Mouse (Mus musculus) cerebellum, adult 2 months (tissue): ENCODE data around the gene Synpo2. TPM values are rescaled to one million over a fixed set of nuclear protein-coding genes. Genes with fewer than 3 reads are reported as not detected.

Experiments
- DNase-seq, 2 experiments: peaks; one replicate each; pipeline ENCODE4 v3.0.0; 2021
- H3K27ac ChIP-seq: fragments of 200-500 bp; 2 replicates; pipeline ENCODE4 v1.5.1; 2012; ENCODE audit warnings: low read length, control low read depth, inconsistent platforms; ENCODE audit not compliant: insufficient read depth
- H3K27me3 ChIP-seq: fragments of 200-500 bp; 2 replicates; pipeline ENCODE4 v1.6.1; 2012; ENCODE audit warnings: inconsistent platforms, mild to moderate bottlenecking, low read length, moderate library complexity; ENCODE audit not compliant: control insufficient read depth, insufficient read depth
- H3K4me1 ChIP-seq: fragments of 200-500 bp; 2 replicates; pipeline ENCODE4 v1.6.1; 2011; ENCODE audit warnings: low read length; ENCODE audit not compliant: control insufficient read depth, insufficient read depth
- H3K4me3 ChIP-seq: fragments of 200-500 bp; replicated peaks from 2 replicates; pipeline ENCODE3; 2011; ENCODE audit warnings: mild to moderate bottlenecking, low read depth, low read length, control low read depth; ENCODE audit not compliant: insufficient read depth
- CTCF ChIP-seq: fragments of 200-500 bp; IDR thresholded peaks from 2 replicates; pipeline ENCODE4 v1.5.1; 2011; ENCODE audit warnings: low read depth, mild to moderate bottlenecking, control low read depth, low read length, moderate library complexity, borderline replicate concordance; ENCODE audit not compliant: insufficient read depth
- POLR2A ChIP-seq: fragments of 200-500 bp; IDR thresholded peaks from 2 replicates; pipeline ENCODE4 v1.6.1; 2011; ENCODE audit warnings: low read length, control low read depth, borderline replicate concordance; ENCODE audit not compliant: insufficient read depth
- WGBS: fragments of 180-500 bp; shearing (Covaris S2); methylation state at CpG from one replicate; pipeline ENCODE4 v1.1.7; 2018; 5-methylcytosine and 5-hydroxymethylcytosine counted together
- polyA plus RNA-seq: library from polyadenylated mRNA; depleted of rRNA; stranded (reverse); fragments of >200 nt; gene quantifications from 2 replicates; pipeline ENCODE4 v1.2.3, GENCODE M21; 2012

The Synpo2 gene
- polyA plus RNA-seq, 1 experiment = 2.9 TPM

GRCm38 (mm10) chr3:123258709-123259108 lies 22.8 kb upstream of the Synpo2 start:
- no peaks in the 10 kb centered on the region for H3K27me3 ChIP-seq
- TF ChIP-seq POLR2A (no peak), CTCF (no peak)
- 39% methylated on average over 4 of the region's 4 CpGs for WGBS
- no peak for DNase-seq
- H3K4me3 ChIP-seq = no peak overlapping the region
- H3K27ac ChIP-seq = no peak overlapping the region
- no peaks in the 10 kb centered on the region for H3K4me1 ChIP-seq

- WGBS = 78% methylated on average over 11 of the region's 11 CpGs
- Histone ChIP-seq H3K4me3 (no peak overlapping the region), H3K4me1 (no peaks in the 10 kb centered on the region), H3K27me3 (no peaks in the 10 kb centered on the region), H3K27ac (no peak overlapping the region)
- DNase-seq = no peak
- TF ChIP-seq POLR2A (no peak), CTCF (no peak)
Measured at GRCm38 (mm10) chr3:123256181-123257101, 20.5 kb upstream of the Synpo2 start.

DNA sequence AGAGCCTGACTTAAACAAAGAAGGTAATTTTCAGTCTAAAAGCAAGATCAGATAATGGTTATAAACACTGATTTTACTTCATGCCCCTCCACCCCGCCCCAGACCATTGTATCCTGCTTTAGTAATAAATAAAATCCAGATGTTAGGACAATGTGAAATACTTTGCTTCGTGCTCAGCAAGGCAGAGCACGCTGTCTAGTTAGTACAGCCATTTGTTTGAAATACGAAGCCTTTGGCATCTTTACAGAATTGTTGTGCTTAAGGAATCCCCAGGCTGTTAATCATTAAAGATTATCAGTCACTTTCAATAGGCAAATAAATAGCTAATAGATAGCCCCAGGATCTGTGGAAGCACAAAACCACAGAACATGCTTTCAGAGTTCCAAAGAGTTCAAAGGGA lies 9.7 kb upstream of the Synpo2 start:
- Histone ChIP-seq H3K4me3 (no peak overlapping the region), H3K4me1 (no peaks in the 10 kb centered on the region), H3K27ac (no peak overlapping the region), H3K27me3 (no peaks in the 10 kb centered on the region)
- TF ChIP-seq POLR2A = no peak
- TF ChIP-seq CTCF = no peak
- no peak for DNase-seq
- WGBS = 65% methylated on average over 4 of the region's 4 CpGs

GRCm38 (mm10) chr3:123244376-123244775 lies 8.4 kb upstream of the Synpo2 start:
- TF ChIP-seq CTCF (no peak), POLR2A (no peak)
- no peak overlapping the region for H3K4me3 ChIP-seq
- H3K27me3 ChIP-seq = no peaks in the 10 kb centered on the region
- no peak overlapping the region for H3K27ac ChIP-seq
- WGBS = 47% methylated on average over 5 of the region's 5 CpGs
- DNase-seq = no peak
- H3K4me1 ChIP-seq = no peaks in the 10 kb centered on the region

DNA sequence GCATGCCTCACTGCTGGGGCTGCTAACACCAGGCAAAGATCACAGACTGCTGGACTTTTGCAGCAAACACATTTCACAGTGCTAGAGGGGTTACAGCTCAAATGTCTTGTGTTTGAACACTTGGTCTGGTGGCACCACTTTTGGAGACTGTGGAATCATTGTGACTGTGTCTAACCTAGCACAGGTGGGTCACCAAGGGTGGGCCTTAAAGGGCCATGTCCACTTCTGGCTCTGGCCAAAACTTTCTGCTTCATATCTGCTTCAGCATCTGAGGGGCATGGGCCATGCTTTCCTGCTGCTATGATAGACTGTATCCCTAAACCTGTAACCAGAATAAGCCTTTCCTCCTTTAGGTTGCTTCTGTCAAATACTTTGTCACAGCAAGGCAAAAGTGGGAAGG lies 1.5 kb upstream of the Synpo2 start:
- Histone ChIP-seq H3K4me3 (no peak overlapping the region), H3K27me3 (no peaks in the 10 kb centered on the region), H3K27ac (no peak overlapping the region), H3K4me1 (0 out of 2 replicates have a peak, but pooled peaks cover 4% of the 10 kb centered on the region)
- TF ChIP-seq POLR2A (no peak), CTCF (no peak)
- DNase-seq = no peak

GRCm38 (mm10) chr3:123237039-123237438 lies 1.1 kb upstream of the Synpo2 start:
- Histone ChIP-seq H3K4me1 (0 out of 2 replicates have a peak, but pooled peaks cover 4% of the 10 kb centered on the region), H3K27me3 (no peaks in the 10 kb centered on the region), H3K4me3 (no peak overlapping the region), H3K27ac (no peak overlapping the region)
- TF ChIP-seq CTCF (no peak), POLR2A (no peak)
- DNase-seq = no peak
- WGBS = 41% methylated on average over 7 of the region's 7 CpGs

- Histone ChIP-seq H3K4me3 (peak overlapping the region; percentile 60), H3K27me3 (no peaks in the 10 kb centered on the region), H3K27ac (no peak overlapping the region), H3K4me1 (0 out of 2 replicates have a peak, but pooled peaks cover 4% of the 10 kb centered on the region)
- no peak for DNase-seq
- WGBS = 29% methylated on average over 7 of the region's 7 CpGs
- no peak for TF ChIP-seq CTCF
- TF ChIP-seq POLR2A = no peak
Measured at GRCm38 (mm10) chr3:123235495-123235894, 454 bp downstream of the Synpo2 start.

- DNase-seq = peak in 1 of 2 experiments; percentile 29
- no peak overlapping the region for H3K4me3 ChIP-seq
- WGBS = 23% methylated on average over 16 of the region's 16 CpGs
- no peak for TF ChIP-seq POLR2A
- TF ChIP-seq CTCF = peak; percentile 15; the same call in 1 of the 2 replicates
- 0 out of 2 replicates have a peak, but pooled peaks cover 4% of the 10 kb centered on the region for H3K4me1 ChIP-seq
- H3K27ac ChIP-seq = no peak overlapping the region
- H3K27me3 ChIP-seq = no peaks in the 10 kb centered on the region
Measured at GRCm38 (mm10) chr3:123234191-123234836, 1.6 kb downstream of the Synpo2 start.
